Mouse (Mus musculus): ENCODE measurements around the gene 1700088E04Rik. TPM values are rescaled to one million over a fixed set of nuclear protein-coding genes. Genes with fewer than 3 reads are reported as not detected.

1700088E04Rik gene
- total RNA-seq, 2 experiments from 2014 or later: 0.43 to 1.1 TPM

GRCm38 (mm10) chr15:79134496-79135270, 6.4 kb downstream of the 1700088E04Rik start:
- no peak for DNase-seq
- intact Hi-C loops (cut with DNase I; ENCODE audit: low total_unique reads): no loop called here

GRCm38 (mm10) chr15:79133191-79133661, 7.8 kb downstream of the 1700088E04Rik start:
- intact Hi-C loops (cut with DNase I; ENCODE audit: low total_unique reads): no loop called here
- peak; percentile 52 for DNase-seq

- intact Hi-C loops (cut with DNase I; ENCODE audit: low total_unique reads): no loop called here
- DNase-seq: peak; percentile 69
These were observed 9.6 kb downstream of the 1700088E04Rik start for GRCm38 (mm10) chr15:79131442-79131841.

GRCm38 (mm10) chr15:79130782-79131181, 10.3 kb downstream of the 1700088E04Rik start:
- no peak for DNase-seq
- intact Hi-C loops (cut with DNase I; ENCODE audit: low total_unique reads): no loop called here

GRCm38 (mm10) chr15:79129311-79129710, 11.7 kb downstream of the 1700088E04Rik start:
- intact Hi-C loops (cut with DNase I; ENCODE audit: low total_unique reads): loop anchor here (5.0 kb wide), 1 partner anchor 37 kb away; no protein-coding TSS in a partner anchor
- no peak for DNase-seq

- DNase-seq: no peak
- intact Hi-C loops (cut with DNase I; ENCODE audit: low total_unique reads): loop anchor here (5.0 kb wide), 1 partner anchor 36 kb away; no protein-coding TSS in a partner anchor
These were observed 12.8 kb downstream of the 1700088E04Rik start for GRCm38 (mm10) chr15:79128208-79128607.

GRCm38 (mm10) chr15:79127101-79127500, 14.0 kb downstream of the 1700088E04Rik start:
- intact Hi-C loops (cut with DNase I; ENCODE audit: low total_unique reads): loop anchor here (5.0 kb wide), 1 partner anchor 35 kb away; no protein-coding TSS in a partner anchor
- DNase-seq: no peak

- intact Hi-C loops (cut with DNase I; ENCODE audit: low total_unique reads): loop anchor here (5.0 kb wide), 1 partner anchor 34 kb away; no protein-coding TSS in a partner anchor
- no peak for DNase-seq
These were observed 14.7 kb downstream of the 1700088E04Rik start for GRCm38 (mm10) chr15:79126217-79126932.

- intact Hi-C loops (cut with DNase I; ENCODE audit: low total_unique reads): no loop called here
- DNase-seq: no peak
These were observed 16.6 kb downstream of the 1700088E04Rik start for GRCm38 (mm10) chr15:79124331-79124875.

- no peak for DNase-seq
- intact Hi-C loops (cut with DNase I; ENCODE audit: low total_unique reads): no loop called here
These were observed 17.3 kb downstream of the 1700088E04Rik start for GRCm38 (mm10) chr15:79123751-79124150.

GRCm38 (mm10) chr15:79122546-79122945, 18.5 kb downstream of the 1700088E04Rik start:
- no peak for DNase-seq
- intact Hi-C loops (cut with DNase I; ENCODE audit: low total_unique reads): no loop called here

- intact Hi-C loops (cut with DNase I; ENCODE audit: low total_unique reads): no loop called here
- DNase-seq: no peak
These were observed 18.9 kb downstream of the 1700088E04Rik start for GRCm38 (mm10) chr15:79122119-79122518.

GRCm38 (mm10) chr15:79119491-79119890, 21.6 kb downstream of the 1700088E04Rik start:
- no peak for DNase-seq
- intact Hi-C loops (cut with DNase I; ENCODE audit: low total_unique reads): no loop called here

- DNase-seq: no peak
- intact Hi-C loops (cut with DNase I; ENCODE audit: low total_unique reads): no loop called here
These were observed 25.8 kb downstream of the 1700088E04Rik start for GRCm38 (mm10) chr15:79115276-79115675.

GRCm38 (mm10) chr15:79111774-79112173, 29.3 kb downstream of the 1700088E04Rik start:
- intact Hi-C loops (cut with DNase I; ENCODE audit: low total_unique reads): no loop called here
- no peak for DNase-seq

GRCm38 (mm10) chr15:79110528-79110927, 30.5 kb downstream of the 1700088E04Rik start:
- DNase-seq: no peak
- intact Hi-C loops (cut with DNase I; ENCODE audit: low total_unique reads): no loop called here

GRCm38 (mm10) chr15:79110031-79110430, 31.0 kb downstream of the 1700088E04Rik start:
- DNase-seq: no peak
- intact Hi-C loops (cut with DNase I; ENCODE audit: low total_unique reads): no loop called here

GRCm38 (mm10) chr15:79109321-79109934, 31.6 kb downstream of the 1700088E04Rik start:
- no peak for DNase-seq
- intact Hi-C loops (cut with DNase I; ENCODE audit: low total_unique reads): no loop called here

- peak; percentile 78 for DNase-seq
- intact Hi-C loops (cut with DNase I; ENCODE audit: low total_unique reads): no loop called here
These were observed 32.4 kb downstream of the 1700088E04Rik start, which contains the start of gene Micall1 for GRCm38 (mm10) chr15:79108421-79109320. Gene Micall1, plus strand, starts transcription at chr15:79108898.

All from gastrocnemius, postnatal 14 days (tissue).